Mouse (Mus musculus): Measurements from ENCODE around the gene Dst. TPM values are rescaled to one million over a fixed set of nuclear protein-coding genes. Genes with fewer than 3 reads are reported as not detected.

Dst gene
- polyA plus RNA-seq (2015; fragmentation: Nextera tagmentation; extraction: Ambion mirVana), result 37.3 and 37.7 TPM in 2 replicates

- 3% methylated on average over 42 of the region's 44 CpGs for WGBS
- Histone ChIP-seq H3K4me3 (peak within 1 kb of the TSS; percentile 64), H3K9ac (peak within 1 kb of the TSS; percentile 79), H3K36me3 (no peaks in the 10 kb centered on the region), H3K27me3 (peaks cover 18% of the 10 kb centered on the region), H3K4me2 (peak within 1 kb of the TSS; percentile 85), H3K27ac (peak within 1 kb of the TSS; percentile 91), H3K9me3 (no peaks in the 10 kb centered on the region), H3K4me1 (replicated peaks) (peaks cover 30% of the 10 kb centered on the region)
- no peak; the same call in 1 of the 2 replicates for ATAC-seq (ENCODE audit: low FRiP score)
Observed at GRCm38 (mm10) chr1:33908191-33908962, at the start of gene Dst. TSS of gene Dst (plus strand) at chr1:33908225.

GRCm38 (mm10) chr1:33869031-33869430 is 39.0 kb upstream of the Dst start:
- ATAC-seq (ENCODE audit: low FRiP score), result no peak
- H3K9me3 ChIP-seq, result no peaks in the 10 kb centered on the region
- H3K27ac ChIP-seq, result no peak overlapping the region
- no peak overlapping the region for H3K9ac ChIP-seq
- 91% methylated on average over 2 of the region's 2 CpGs for WGBS
- no peak overlapping the region for H3K4me3 ChIP-seq
- H3K36me3 ChIP-seq, result no peaks in the 10 kb centered on the region
- no peaks in the 10 kb centered on the region for H3K4me1 ChIP-seq (replicated peaks)
- H3K4me2 ChIP-seq, result no peak overlapping the region
- H3K27me3 ChIP-seq, result no peaks in the 10 kb centered on the region

GRCm38 (mm10) chr1:33869437-33869836 is 38.6 kb upstream of the Dst start:
- Histone ChIP-seq H3K4me2 (no peak overlapping the region), H3K4me3 (no peak overlapping the region), H3K4me1 (replicated peaks) (no peaks in the 10 kb centered on the region), H3K9ac (no peak overlapping the region), H3K27ac (no peak overlapping the region), H3K9me3 (no peaks in the 10 kb centered on the region), H3K27me3 (no peaks in the 10 kb centered on the region), H3K36me3 (no peaks in the 10 kb centered on the region)
- no peak for ATAC-seq (ENCODE audit: low FRiP score)
- WGBS, result 92% methylated on average over 3 of the region's 3 CpGs

- WGBS, result 77% methylated on average over 5 of the region's 5 CpGs
- Histone ChIP-seq H3K4me2 (no peak overlapping the region), H3K27ac (no peak overlapping the region), H3K27me3 (no peaks in the 10 kb centered on the region), H3K9ac (no peak overlapping the region), H3K4me3 (no peak overlapping the region), H3K36me3 (no peaks in the 10 kb centered on the region), H3K4me1 (replicated peaks) (no peaks in the 10 kb centered on the region), H3K9me3 (no peaks in the 10 kb centered on the region)
- ATAC-seq (ENCODE audit: low FRiP score), result no peak
Observed at GRCm38 (mm10) chr1:33873561-33873960, 34.5 kb upstream of the Dst start.

GRCm38 (mm10) chr1:33875691-33876090 is 32.3 kb upstream of the Dst start:
- Histone ChIP-seq H3K36me3 (no peaks in the 10 kb centered on the region), H3K4me2 (no peak overlapping the region), H3K4me1 (replicated peaks) (no peaks in the 10 kb centered on the region), H3K9ac (no peak overlapping the region), H3K27ac (no peak overlapping the region), H3K4me3 (no peak overlapping the region), H3K9me3 (no peaks in the 10 kb centered on the region), H3K27me3 (no peaks in the 10 kb centered on the region)
- WGBS, result 51% methylated on average over 6 of the region's 6 CpGs
- no peak for ATAC-seq (ENCODE audit: low FRiP score)

- Histone ChIP-seq H3K9ac (no peak overlapping the region), H3K4me3 (no peak overlapping the region), H3K9me3 (no peaks in the 10 kb centered on the region), H3K4me2 (no peak overlapping the region), H3K36me3 (no peaks in the 10 kb centered on the region), H3K4me1 (replicated peaks) (no peaks in the 10 kb centered on the region), H3K27me3 (no peaks in the 10 kb centered on the region), H3K27ac (no peak overlapping the region)
- 83% methylated on average over 3 of the region's 3 CpGs for WGBS
- ATAC-seq (ENCODE audit: low FRiP score), result no peak
Observed at GRCm38 (mm10) chr1:33876416-33876815, 31.6 kb upstream of the Dst start.

GRCm38 (mm10) chr1:33878170-33878569 is 29.9 kb upstream of the Dst start:
- Histone ChIP-seq H3K4me3 (no peak overlapping the region), H3K4me2 (no peak overlapping the region), H3K4me1 (replicated peaks) (no peaks in the 10 kb centered on the region), H3K27ac (no peak overlapping the region), H3K36me3 (no peaks in the 10 kb centered on the region), H3K27me3 (no peaks in the 10 kb centered on the region), H3K9ac (no peak overlapping the region), H3K9me3 (no peaks in the 10 kb centered on the region)
- no peak for ATAC-seq (ENCODE audit: low FRiP score)
- WGBS, result 85% methylated on average over 7 of the region's 7 CpGs

- no peaks in the 10 kb centered on the region for H3K27me3 ChIP-seq
- H3K9ac ChIP-seq, result no peak overlapping the region
- no peaks in the 10 kb centered on the region for H3K4me1 ChIP-seq (replicated peaks)
- 24% methylated on average over 18 of the region's 18 CpGs for WGBS
- H3K4me2 ChIP-seq, result peak overlapping the region; percentile 37
- H3K36me3 ChIP-seq, result no peaks in the 10 kb centered on the region
- H3K9me3 ChIP-seq, result no peaks in the 10 kb centered on the region
- no peak for ATAC-seq (ENCODE audit: low FRiP score)
- H3K27ac ChIP-seq, result no peak overlapping the region
- H3K4me3 ChIP-seq, result no peak overlapping the region
Observed at GRCm38 (mm10) chr1:33883102-33883839, 24.8 kb upstream of the Dst start.

GRCm38 (mm10) chr1:33892784-33893183 is 15.2 kb upstream of the Dst start:
- H3K9me3 ChIP-seq, result no peaks in the 10 kb centered on the region
- no peaks in the 10 kb centered on the region for H3K27me3 ChIP-seq
- H3K4me2 ChIP-seq, result no peak overlapping the region
- 68% methylated on average over 10 of the region's 10 CpGs for WGBS
- no peak overlapping the region for H3K4me3 ChIP-seq
- H3K36me3 ChIP-seq, result no peaks in the 10 kb centered on the region
- no peak for ATAC-seq (ENCODE audit: low FRiP score)
- H3K9ac ChIP-seq, result no peak overlapping the region
- H3K4me1 ChIP-seq (replicated peaks), result no peaks in the 10 kb centered on the region
- no peak overlapping the region for H3K27ac ChIP-seq

- Histone ChIP-seq H3K36me3 (no peaks in the 10 kb centered on the region), H3K9me3 (no peaks in the 10 kb centered on the region), H3K27ac (no peak overlapping the region), H3K4me3 (no peak overlapping the region), H3K9ac (no peak overlapping the region), H3K4me2 (no peak overlapping the region), H3K4me1 (replicated peaks) (no peaks in the 10 kb centered on the region), H3K27me3 (no peaks in the 10 kb centered on the region)
- ATAC-seq (ENCODE audit: low FRiP score), result no peak
- WGBS, result 75% methylated on average over 6 of the region's 6 CpGs
Observed at GRCm38 (mm10) chr1:33896116-33896515, 11.9 kb upstream of the Dst start.

- no peaks in the 10 kb centered on the region for H3K9me3 ChIP-seq
- no peaks in the 10 kb centered on the region for H3K4me1 ChIP-seq (replicated peaks)
- WGBS, result 85% methylated on average over 4 of the region's 4 CpGs
- ATAC-seq (ENCODE audit: low FRiP score), result no peak
- no peak overlapping the region for H3K9ac ChIP-seq
- no peak overlapping the region for H3K27ac ChIP-seq
- no peaks in the 10 kb centered on the region for H3K36me3 ChIP-seq
- H3K4me3 ChIP-seq, result no peak overlapping the region
- no peak overlapping the region for H3K4me2 ChIP-seq
- no peaks in the 10 kb centered on the region for H3K27me3 ChIP-seq
Observed at GRCm38 (mm10) chr1:33896666-33897065, 11.4 kb upstream of the Dst start.

GRCm38 (mm10) chr1:33897426-33897825 is 10.6 kb upstream of the Dst start:
- WGBS, result 88% methylated on average over 11 of the region's 11 CpGs
- H3K9me3 ChIP-seq, result no peaks in the 10 kb centered on the region

GRCm38 (mm10) chr1:33898373-33898772 is 9.7 kb upstream of the Dst start:
- no peak overlapping the region for H3K4me3 ChIP-seq
- H3K4me2 ChIP-seq, result no peak overlapping the region
- no peak for ATAC-seq (ENCODE audit: low FRiP score)
- no peaks in the 10 kb centered on the region for H3K9me3 ChIP-seq
- no peaks in the 10 kb centered on the region for H3K4me1 ChIP-seq (replicated peaks)
- no peak overlapping the region for H3K27ac ChIP-seq
- H3K36me3 ChIP-seq, result no peaks in the 10 kb centered on the region
- WGBS, result 93% methylated on average over 6 of the region's 6 CpGs
- H3K27me3 ChIP-seq, result no peaks in the 10 kb centered on the region
- H3K9ac ChIP-seq, result no peak overlapping the region

More at GRCm38 (mm10) chr1:33897426-33897825, 10.6 kb upstream of the Dst start:
- no peak overlapping the region for H3K4me3 ChIP-seq
- no peak overlapping the region for H3K4me2 ChIP-seq
- no peak overlapping the region for H3K9ac ChIP-seq
- no peaks in the 10 kb centered on the region for H3K36me3 ChIP-seq
- H3K27ac ChIP-seq, result no peak overlapping the region
- no peaks in the 10 kb centered on the region for H3K4me1 ChIP-seq (replicated peaks)
- no peaks in the 10 kb centered on the region for H3K27me3 ChIP-seq
- ATAC-seq (ENCODE audit: low FRiP score), result no peak
